Comparison of ENCODE assay signal across 8 mouse cellular contexts in the genomic region with DNA sequence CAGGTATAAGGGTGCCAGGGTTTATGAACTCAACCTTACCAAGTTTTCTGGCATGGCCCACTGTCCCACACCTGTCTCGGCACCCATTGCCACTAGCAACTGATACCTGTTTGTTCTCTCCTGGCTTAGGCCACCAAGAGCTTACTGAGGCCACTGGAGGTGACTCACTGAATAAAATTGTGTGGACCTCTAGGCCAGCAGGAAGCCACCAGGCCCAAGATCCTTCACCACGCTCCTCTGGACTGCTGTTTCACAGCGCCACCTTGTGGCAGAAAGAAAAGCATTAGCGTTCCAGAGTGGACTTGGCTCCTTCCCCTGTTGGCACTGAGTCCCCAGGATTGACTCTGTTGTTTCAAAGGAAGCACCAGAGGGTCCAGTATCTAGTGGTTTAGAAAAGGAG. TPM values are rescaled to one million over a fixed set of nuclear protein-coding genes. Genes with fewer than 3 reads are reported as not detected.
A peak's percentile ranks its signal among the peaks of the same experiment; 100 is the strongest.
DNase-seq lines count a peak whose midpoint lies in the region; ATAC-seq and TF ChIP-seq lines count a peak whose summit lies in the region.

No protein-coding gene starts in this region.

- no peak overlapping the region for H3K27ac ChIP-seq in midbrain, embryonic 14.5 days (replicated peaks; ENCODE audit: low read depth, low read length)
- H3K27ac ChIP-seq in midbrain, embryonic 13.5 days = no peak overlapping the region
- no peak overlapping the region for H3K27ac ChIP-seq in hindbrain, embryonic 16.5 days (ENCODE audit: low read depth, low read length)
- H3K27ac ChIP-seq in stomach, postnatal 0 days (replicated peaks) = no peak overlapping the region

- H3K27me3 ChIP-seq in midbrain, embryonic 14.5 days (ENCODE audit: control insufficient read depth, insufficient read depth, low read length) = no peaks in the 10 kb centered on the region
- H3K27me3 ChIP-seq in midbrain, embryonic 13.5 days = no peaks in the 10 kb centered on the region
- H3K27me3 ChIP-seq in hindbrain, embryonic 16.5 days (replicated peaks; ENCODE audit: control insufficient read depth, insufficient read depth, low read length) = no peaks in the 10 kb centered on the region
- H3K27me3 ChIP-seq in stomach, postnatal 0 days (ENCODE audit: control insufficient read depth, insufficient read depth, low read length) = no peaks in the 10 kb centered on the region; the same call in 1 of the 2 replicates

- DNase-seq in midbrain, embryonic 14.5 days = peak; percentile 84
- peak; percentile 55 for DNase-seq in cerebellum, adult 11-12 months
- DNase-seq in left cerebral cortex, postnatal 14 days (ENCODE audit: low spot score in 2 of 2) = peak; percentile 70 to 79
- peak; percentile 83 for DNase-seq in mesoderm, embryonic 11.5 days (ENCODE audit: low read depth, low spot score)
- DNase-seq in stomach, postnatal 0 days (ENCODE audit: low spot score) = peak; percentile 73

- H3K9me3 ChIP-seq in midbrain, embryonic 14.5 days (ENCODE audit: control insufficient read depth, low read length) = no peaks in the 10 kb centered on the region
- H3K9me3 ChIP-seq in midbrain, embryonic 13.5 days = no peaks in the 10 kb centered on the region
- no peaks in the 10 kb centered on the region for H3K9me3 ChIP-seq in hindbrain, embryonic 16.5 days (ENCODE audit: control insufficient read depth, low read length)
- no peaks in the 10 kb centered on the region for H3K9me3 ChIP-seq in stomach, postnatal 0 days (ENCODE audit: control insufficient read depth, low read length)

- WGBS in midbrain, embryonic 14.5 days = 30% methylated on average over 4 of the region's 4 CpGs
- WGBS in midbrain, embryonic 13.5 days = 32% methylated on average over 4 of the region's 4 CpGs
- WGBS in hindbrain, embryonic 16.5 days = 33% methylated on average over 4 of the region's 4 CpGs
- 22% methylated on average over 4 of the region's 4 CpGs for WGBS in stomach, postnatal 0 days

- H3K4me1 ChIP-seq in midbrain, embryonic 14.5 days (ENCODE audit: control insufficient read depth, insufficient read depth, low read length) = peaks cover 4% of the 10 kb centered on the region; the same call in 1 of the 2 replicates
- H3K4me1 ChIP-seq in midbrain, embryonic 13.5 days (replicated peaks) = no peaks in the 10 kb centered on the region
- H3K4me1 ChIP-seq in hindbrain, embryonic 16.5 days (ENCODE audit: control insufficient read depth, insufficient read depth, low read depth, low read length) = no peaks in the 10 kb centered on the region
- no peaks in the 10 kb centered on the region for H3K4me1 ChIP-seq in stomach, postnatal 0 days (replicated peaks; ENCODE audit: control insufficient read depth, insufficient read depth)

- peak; percentile 91 for TF ChIP-seq CTCF in stomach, postnatal 0 days (IDR thresholded peaks at IDR 0.05; ENCODE audit: low read depth)

- H3K4me3 ChIP-seq in midbrain, embryonic 14.5 days (replicated peaks; ENCODE audit: low read depth, low read length) = no peak overlapping the region
- no peak overlapping the region for H3K4me3 ChIP-seq in midbrain, embryonic 13.5 days (replicated peaks)
- H3K4me3 ChIP-seq in hindbrain, embryonic 16.5 days (ENCODE audit: low read length) = no peak overlapping the region
- no peak overlapping the region for H3K4me3 ChIP-seq in stomach, postnatal 0 days (ENCODE audit: low read depth, low read length)

- H3K4me2 ChIP-seq in midbrain, embryonic 14.5 days (ENCODE audit: low read length) = no peak overlapping the region
- H3K4me2 ChIP-seq in midbrain, embryonic 13.5 days (replicated peaks) = no peak overlapping the region
- no peak overlapping the region for H3K4me2 ChIP-seq in hindbrain, embryonic 16.5 days (ENCODE audit: low read length)
- H3K4me2 ChIP-seq in stomach, postnatal 0 days (replicated peaks; ENCODE audit: low read depth) = no peak overlapping the region

- no peaks in the 10 kb centered on the region for H3K36me3 ChIP-seq in midbrain, embryonic 14.5 days (ENCODE audit: control insufficient read depth, insufficient read depth, low read length)
- H3K36me3 ChIP-seq in midbrain, embryonic 13.5 days = no peaks in the 10 kb centered on the region
- no peaks in the 10 kb centered on the region for H3K36me3 ChIP-seq in hindbrain, embryonic 16.5 days (ENCODE audit: control insufficient read depth, insufficient read depth, low read length)
- no peaks in the 10 kb centered on the region for H3K36me3 ChIP-seq in stomach, postnatal 0 days (ENCODE audit: control insufficient read depth, insufficient read depth, low read length)

- intact Hi-C loops in left cerebral cortex, postnatal 14 days (cut with DNase I) = loop anchor here (2.0 to 10.0 kb wide), 3 partner anchors 83 to 405 kb away; no protein-coding TSS in a partner anchor

- H3K9ac ChIP-seq in midbrain, embryonic 14.5 days (replicated peaks; ENCODE audit: low read length) = no peak overlapping the region
- no peak overlapping the region for H3K9ac ChIP-seq in midbrain, embryonic 13.5 days (replicated peaks)
- H3K9ac ChIP-seq in hindbrain, embryonic 16.5 days (ENCODE audit: low read depth, low read length) = no peak overlapping the region
- no peak overlapping the region for H3K9ac ChIP-seq in stomach, postnatal 0 days (ENCODE audit: low read length)

- no peak for TF ChIP-seq EP300 in stomach, postnatal 0 days (optimal IDR thresholded peaks at IDR 0.05)

- no peak for ATAC-seq in midbrain, embryonic 14.5 days (ENCODE audit: low FRiP score, low TSS enrichment)
- ATAC-seq in midbrain, embryonic 13.5 days = no peak
- ATAC-seq in frontal cortex, adult (ENCODE audit: low TSS enrichment) = peak; percentile 87
- ATAC-seq in hindbrain, embryonic 16.5 days = peak; percentile 27; the same call in 1 of the 2 replicates
- peak; percentile 76 for ATAC-seq in stomach, postnatal 0 days (ENCODE audit: low FRiP score, low TSS enrichment)

RNA-seq across cellular contexts. Expression of a gene that starts 16.6 kb away (rescaled TPM):
- 42.1 and 50.3 TPM in 2 replicates for polyA plus RNA-seq in midbrain, embryonic 14.5 days (2014; fragmentation: Nextera tagmentation; extraction: Ambion mirVana)
- 28.8 and 32.1 TPM in 2 replicates for polyA plus RNA-seq in midbrain, embryonic 13.5 days (2015; fragmentation: Nextera tagmentation; extraction: Ambion mirVana)
- polyA plus RNA-seq in hindbrain, embryonic 16.5 days (2015; fragmentation: Nextera tagmentation; extraction: Ambion mirVana) = 50.1 and 53.5 TPM in 2 replicates
- 100 to 1,000 TPM; 130 to 142 TPM for total RNA-seq in left cerebral cortex, postnatal 14 days (2021)
- polyA plus RNA-seq in stomach, postnatal 0 days (2015; fragmentation: Nextera tagmentation; extraction: Ambion mirVana) = 6.5 and 7.1 TPM in 2 replicates

RNA-seq across cellular contexts. Expression of a gene that starts 23.2 kb away (rescaled TPM):
- polyA plus RNA-seq in midbrain, embryonic 14.5 days (2014; fragmentation: Nextera tagmentation; extraction: Ambion mirVana) = 17.1 and 28.0 TPM in 2 replicates
- 17.3 and 18.8 TPM in 2 replicates for polyA plus RNA-seq in midbrain, embryonic 13.5 days (2015; fragmentation: Nextera tagmentation; extraction: Ambion mirVana)
- 15.0 and 21.2 TPM in 2 replicates for polyA plus RNA-seq in hindbrain, embryonic 16.5 days (2015; fragmentation: Nextera tagmentation; extraction: Ambion mirVana)
- total RNA-seq in left cerebral cortex, postnatal 14 days (2021) = 10 to 100 TPM; 30.0 to 35.0 TPM
- polyA plus RNA-seq in stomach, postnatal 0 days (2015; fragmentation: Nextera tagmentation; extraction: Ambion mirVana) = 2.2 and 2.4 TPM in 2 replicates

Comparison
In these comparisons a context has a peak if more than half of its experiments do, and no peak if none do; other contexts are left out.
1. ATAC-seq: peak in frontal cortex, adult (single experiment), hindbrain, embryonic 16.5 days (single experiment) and stomach, postnatal 0 days (single experiment); none in midbrain, embryonic 14.5 days (single experiment) and midbrain, embryonic 13.5 days (single experiment).
2. Peak in every context shown above with its lines, with median percentiles within 50 percentile points of each other: DNase-seq.